Mouse (Mus musculus) neural tube, embryonic 11.5 days (tissue): ENCODE data around the gene Siah3. TPM values are rescaled to one million over a fixed set of nuclear protein-coding genes. Genes with fewer than 3 reads are reported as not detected.
A peak's percentile ranks its signal among the peaks of the same experiment; 100 is the strongest.
"Not testable (repeated sequence)": the region's sequence is repeated elsewhere in the genome, so short reads cannot be mapped to it uniquely, and the experiment has no call there.

Source experiments
- ATAC-seq: fragments of 200-750 bp; cut with Nextera tagmentation; 2 replicates; pipeline ENCODE4 v1.8.0; 2017; ENCODE audit warnings: moderate number of reproducible peaks, mild to moderate bottlenecking, moderate TSS enrichment, moderate library complexity; ENCODE audit not compliant: insufficient read depth, low FRiP score, low TSS enrichment
- DNase-seq: peaks from one replicate; pipeline ENCODE4 v3.0.0-alpha.2; 2015; ENCODE audit warnings: low spot score
- H3K27ac ChIP-seq: fragments of 300-500 bp; sonication (generic); 2 replicates; pipeline ENCODE4 v1.5.1; 2014; ENCODE audit warnings: low read depth, mild to moderate bottlenecking, low read length
- H3K27me3 ChIP-seq: fragments of 300-500 bp; sonication (generic); 2 replicates; pipeline ENCODE4 v1.6.1; 2014; ENCODE audit warnings: mild to moderate bottlenecking, low read length, mixed read lengths; ENCODE audit not compliant: control insufficient read depth, insufficient read depth
- H3K36me3 ChIP-seq: fragments of 300-500 bp; sonication (generic); 2 replicates; pipeline ENCODE4 v1.6.1; 2014; ENCODE audit warnings: mild to moderate bottlenecking, low read length, moderate library complexity, mixed read lengths; ENCODE audit not compliant: control insufficient read depth, insufficient read depth
- H3K4me1 ChIP-seq: fragments of 300-500 bp; sonication (generic); 2 replicates; pipeline ENCODE4 v1.6.1; 2014; ENCODE audit warnings: low read length, mixed read lengths; ENCODE audit not compliant: control insufficient read depth, insufficient read depth
- H3K4me2 ChIP-seq: fragments of 300-500 bp; sonication (generic); 2 replicates; pipeline ENCODE4 v1.6.1; 2014; ENCODE audit warnings: low read depth, mild to moderate bottlenecking, moderate library complexity
- H3K4me3 ChIP-seq: fragments of 300-500 bp; sonication (generic); 2 replicates; pipeline ENCODE4 v1.5.1; 2014; ENCODE audit warnings: low read depth, low read length
- H3K9ac ChIP-seq: fragments of 300-500 bp; sonication (generic); 2 replicates; pipeline ENCODE4 v1.6.1; 2014; ENCODE audit warnings: mild to moderate bottlenecking, low read length
- H3K9me3 ChIP-seq: fragments of 300-500 bp; sonication (generic); 2 replicates; pipeline ENCODE4 v1.6.1; 2016; ENCODE audit warnings: low read length; ENCODE audit not compliant: control insufficient read depth
- WGBS: fragments of 180-500 bp; shearing (Covaris S2); extraction: QIAGEN DNeasy Blood & Tissue Kit; methylation state at CpG from one replicate; pipeline ENCODE4 v1.1.7; 2014; 5-methylcytosine and 5-hydroxymethylcytosine counted together
- polyA plus RNA-seq: library from polyadenylated mRNA; unstranded; fragments of >200 nt; fragmentation: Nextera tagmentation; extraction: Ambion mirVana; gene quantifications from 2 replicates; pipeline ENCODE4 v1.2.1, GENCODE M21; 2014

The Siah3 gene
- polyA plus RNA-seq, 1 experiment from 2014 or later, result 6.3 TPM

- Histone ChIP-seq H3K36me3 (no peaks in the 10 kb centered on the region), H3K27me3 (no peaks in the 10 kb centered on the region), H3K9me3 (no peaks in the 10 kb centered on the region), H3K4me3 (no peak overlapping the region), H3K4me1 (peaks cover 8% of the 10 kb centered on the region; the same call in 1 of the 2 replicates), H3K27ac (no peak overlapping the region), H3K4me2 (no peak overlapping the region), H3K9ac (no peak overlapping the region)
- no peak for DNase-seq
- no peak for ATAC-seq
- 86% methylated on average over 11 of the region's 11 CpGs for WGBS
Measured at GRCm38 (mm10) chr14:75444486-75445105, 11.2 kb upstream of the Siah3 start.

- H3K9me3 ChIP-seq, result no peaks in the 10 kb centered on the region
- ATAC-seq (peak; percentile 81), DNase-seq (peak; percentile 69)
- H3K27me3 ChIP-seq, result no peaks in the 10 kb centered on the region
- H3K36me3 ChIP-seq, result no peaks in the 10 kb centered on the region
- H3K4me3 ChIP-seq, result peak overlapping the region; percentile 22
- no peak overlapping the region for H3K9ac ChIP-seq
- H3K4me1 ChIP-seq, result peaks cover 8% of the 10 kb centered on the region; the same call in 1 of the 2 replicates
- H3K4me2 ChIP-seq, result peak overlapping the region; percentile 42
- H3K27ac ChIP-seq, result no peak overlapping the region
- 11% methylated on average over 15 of the region's 15 CpGs for WGBS
Measured at GRCm38 (mm10) chr14:75445281-75445947, 10.4 kb upstream of the Siah3 start.

DNA sequence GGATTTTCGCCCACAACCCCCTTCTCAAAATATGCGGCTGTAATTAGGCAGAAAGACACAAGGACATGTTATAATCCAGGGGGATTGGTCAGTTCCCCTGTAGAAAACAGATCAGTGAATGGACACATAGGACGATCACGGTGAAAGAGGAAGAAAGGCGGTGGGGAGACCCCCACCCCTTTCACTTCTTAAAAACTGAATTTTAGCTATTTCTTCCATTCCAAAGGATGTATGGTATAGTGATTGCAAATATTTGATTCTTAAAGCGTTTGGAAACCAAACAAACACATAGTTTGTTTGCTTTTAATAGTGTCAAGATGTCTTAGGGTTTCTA lies 9.9 kb upstream of the Siah3 start:
- Histone ChIP-seq H3K9me3 (no peaks in the 10 kb centered on the region), H3K4me3 (peak overlapping the region; percentile 22), H3K27ac (no peak overlapping the region), H3K9ac (no peak overlapping the region), H3K27me3 (no peaks in the 10 kb centered on the region), H3K4me2 (peak overlapping the region; percentile 42), H3K4me1 (peaks cover 8% of the 10 kb centered on the region; the same call in 1 of the 2 replicates), H3K36me3 (no peaks in the 10 kb centered on the region)
- no peak for ATAC-seq
- WGBS, result 51% methylated on average over 6 of the region's 6 CpGs
- no peak for DNase-seq

DNA sequence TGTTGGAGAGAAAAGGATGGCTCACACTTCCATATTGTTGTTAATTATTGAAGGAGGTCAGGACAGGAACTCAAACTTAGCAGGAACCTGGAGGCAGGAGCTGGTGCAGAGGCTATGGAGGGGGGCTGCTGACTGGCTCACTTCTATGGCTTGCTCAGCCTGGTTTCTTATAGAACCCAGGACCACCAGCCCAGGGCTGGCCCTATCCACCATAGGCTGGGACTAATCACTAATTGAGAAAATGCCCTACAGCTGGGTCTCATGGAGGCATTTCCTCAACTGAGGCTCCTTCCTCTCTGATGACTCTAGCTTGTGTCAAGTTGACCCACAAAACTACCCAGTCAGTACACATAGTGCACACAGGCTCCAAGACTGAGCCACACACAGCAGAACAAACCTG lies 9.5 kb upstream of the Siah3 start:
- H3K27ac ChIP-seq, DNase-seq, H3K4me2 ChIP-seq, H3K9me3 ChIP-seq, H3K9ac ChIP-seq, H3K4me1 ChIP-seq, H3K36me3 ChIP-seq, H3K27me3 ChIP-seq, H3K4me3 ChIP-seq, ATAC-seq: not testable (repeated sequence)

- Histone ChIP-seq H3K36me3 (no peaks in the 10 kb centered on the region), H3K27me3 (no peaks in the 10 kb centered on the region), H3K27ac (no peak overlapping the region), H3K4me1 (peaks cover 11% of the 10 kb centered on the region), H3K9me3 (no peaks in the 10 kb centered on the region), H3K4me2 (no peak overlapping the region), H3K4me3 (no peak overlapping the region), H3K9ac (no peak overlapping the region)
- DNase-seq (no peak), ATAC-seq (no peak)
- 82% methylated on average over 4 of the region's 4 CpGs for WGBS
Measured at GRCm38 (mm10) chr14:75453906-75454305, 1.9 kb upstream of the Siah3 start.

GRCm38 (mm10) chr14:75454716-75455115 lies 1.1 kb upstream of the Siah3 start:
- Histone ChIP-seq H3K9ac (no peak overlapping the region), H3K4me3 (no peak overlapping the region), H3K27ac (no peak overlapping the region), H3K27me3 (no peaks in the 10 kb centered on the region), H3K4me1 (peaks cover 11% of the 10 kb centered on the region), H3K4me2 (no peak overlapping the region; the same call in 1 of the 2 replicates), H3K36me3 (no peaks in the 10 kb centered on the region), H3K9me3 (no peaks in the 10 kb centered on the region)
- ATAC-seq, result no peak
- peak; percentile 58 for DNase-seq
- WGBS, result 18% methylated on average over 4 of the region's 4 CpGs

DNA sequence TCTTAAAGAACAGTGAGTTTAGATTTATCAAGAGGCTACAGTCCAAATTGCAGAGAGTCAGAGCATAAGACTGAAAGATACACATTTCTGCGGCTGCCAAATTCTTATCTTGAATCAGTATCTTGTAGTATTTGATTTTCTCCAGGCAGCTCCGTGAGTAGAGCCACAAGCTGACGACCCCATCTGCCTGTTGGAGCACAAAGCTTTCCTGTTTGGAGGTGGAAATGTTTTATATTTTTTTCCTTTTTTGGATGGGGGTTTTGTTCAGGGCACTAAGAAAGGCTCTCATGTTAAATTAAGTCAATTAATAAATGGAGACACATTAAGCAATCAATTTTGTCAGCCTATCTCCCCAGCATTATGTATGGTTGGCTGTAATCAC lies 430 bp upstream of the Siah3 start:
- Histone ChIP-seq H3K4me1 (peaks cover 11% of the 10 kb centered on the region), H3K4me2 (peak overlapping the region; percentile 53), H3K9ac (no peak overlapping the region), H3K9me3 (no peaks in the 10 kb centered on the region), H3K4me3 (peak overlapping the region; percentile 39), H3K36me3 (no peaks in the 10 kb centered on the region), H3K27ac (no peak overlapping the region), H3K27me3 (no peaks in the 10 kb centered on the region)
- no peak for ATAC-seq
- DNase-seq, result no peak
- WGBS, result 56% methylated on average over 3 of the region's 3 CpGs

- H3K36me3 ChIP-seq, result no peaks in the 10 kb centered on the region
- H3K9ac ChIP-seq, result peak overlapping the region; percentile 55
- peaks cover 11% of the 10 kb centered on the region for H3K4me1 ChIP-seq
- H3K27me3 ChIP-seq, result no peaks in the 10 kb centered on the region
- 4% methylated on average over 13 of the region's 13 CpGs for WGBS
- no peaks in the 10 kb centered on the region for H3K9me3 ChIP-seq
- peak overlapping the region; percentile 53 for H3K4me2 ChIP-seq
- peak overlapping the region; percentile 39 for H3K4me3 ChIP-seq
- DNase-seq (peak; percentile 56), ATAC-seq (peak; percentile 70; the same call in 1 of the 2 replicates)
- H3K27ac ChIP-seq, result peak overlapping the region; percentile 53; the same call in 1 of the 2 replicates
Measured at GRCm38 (mm10) chr14:75456489-75457220, 873 bp downstream of the Siah3 start.
